Mouse (Mus musculus): ENCODE measurements at regions not wholly inside any gene's neighbourhood (a gene's known extent, or its start where the extent isn't known, plus 50 kb on each side); places are given as distances from the start of the nearest gene placed in this dataset.

- Histone ChIP-seq H3K9ac (ENCODE audit: control insufficient read depth, low read depth, low read length, poor library complexity, severe bottlenecking) (no peak overlapping the region), H3K4me1 (ENCODE audit: control insufficient read depth in 1 of 2, insufficient read depth in 2 of 2, low read length in 2 of 2) (no peaks in the 10 kb centered on the region), H3K27ac (ENCODE audit: control insufficient read depth, low read depth, low read length) (no peak overlapping the region), H3K27me3 (ENCODE audit: control insufficient read depth in 1 of 2, insufficient read depth in 2 of 2, low read length in 2 of 2) (no peaks in the 10 kb centered on the region), H3K36me3 (ENCODE audit: control insufficient read depth in 1 of 2, insufficient read depth in 2 of 2, low read length in 2 of 2) (no peaks in the 10 kb centered on the region), H3K4me3 (ENCODE audit: control insufficient read depth in 1 of 2, insufficient read depth in 1 of 2, low read depth in 2 of 2, low read length in 2 of 2) (no peak overlapping the region), H3K9me3 (replicated peaks; ENCODE audit: insufficient read depth, low read length) (no peaks in the 10 kb centered on the region), H3K79me2 (ENCODE audit: control insufficient read depth, insufficient read depth, low read length, poor library complexity) (no peaks in the 10 kb centered on the region)
- TF ChIP-seq HCFC1 (IDR thresholded peaks at IDR 0.05; ENCODE audit: low read depth, low read length) (no peak), MAX (IDR thresholded peaks at IDR 0.05; ENCODE audit: low read length) (no peak), E2F4 (IDR thresholded peaks at IDR 0.05; ENCODE audit: borderline replicate concordance, low read depth, low read length) (no peak), CTCF (IDR thresholded peaks at IDR 0.05 in 2 of 3, conservative IDR thresholded peaks at IDR 0.05 in 1 of 3; ENCODE audit: control insufficient read depth in 1 of 3, insufficient read depth in 1 of 3, low read depth in 2 of 3, low read length in 3 of 3, poor library complexity in 1 of 3, severe bottlenecking in 1 of 3) (no peak), KAT2A (conservative IDR thresholded peaks at IDR 0.05; ENCODE audit: low read depth, low read length) (no peak), MAFK (IDR thresholded peaks at IDR 0.05; ENCODE audit: borderline replicate concordance, low read depth, low read length) (no peak), NRF1 (IDR thresholded peaks at IDR 0.05; ENCODE audit: insufficient read depth, low read depth, low read length, poor library complexity, severe bottlenecking) (no peak), JUND (IDR thresholded peaks at IDR 0.05; ENCODE audit: low read depth, low read length) (no peak), GATA1 (IDR thresholded peaks at IDR 0.05; ENCODE audit: low read depth, low read length) (no peak), USF1 (IDR thresholded peaks at IDR 0.05; ENCODE audit: low read depth, low read length) (no peak), BHLHE40 (IDR thresholded peaks at IDR 0.05; ENCODE audit: borderline replicate concordance, low read depth, low read length) (no peak)
- no peak for DNase-seq (ENCODE audit: low read depth, low spot score)
Measured at GRCm38 (mm10) chr2:43479871-43480270, 75.3 kb upstream of the Kynu start.
